Mouse (Mus musculus) small intestine, adult 2 months (tissue): Measurements from ENCODE around the gene Slc30a5.

ENCODE experiments used
- CTCF ChIP-seq: fragments of 200-500 bp; IDR thresholded peaks from 2 replicates; pipeline ENCODE4 v1.5.1; 2012; ENCODE audit warnings: low read depth, mild to moderate bottlenecking, control low read depth, inconsistent platforms, low read length, moderate library complexity, mixed read lengths; ENCODE audit not compliant: insufficient replicate concordance, insufficient read length; ENCODE audit errors: extremely low read depth
- POLR2A ChIP-seq: fragments of 200-500 bp; IDR thresholded peaks from 2 replicates; pipeline ENCODE4 v1.6.1; 2012; ENCODE audit warnings: low read depth, mild to moderate bottlenecking, control low read depth, inconsistent platforms, low read length, moderate library complexity

- TF ChIP-seq CTCF (no peak), POLR2A (no peak)
These were observed 44.5 kb upstream of the Slc30a5 start for GRCm38 (mm10) chr13:100877703-100878102.
